Mouse (Mus musculus): Measurements from ENCODE around the gene Ppp2ca.
"Not testable (repeated sequence)": the region's sequence is repeated elsewhere in the genome, so short reads cannot be mapped to it uniquely, and the experiment has no call there.

Gene Ppp2ca

GRCm38 (mm10) chr11:52094568-52094967, 3.9 kb upstream of the Ppp2ca start:
- DNase-seq (ENCODE audit: low read depth) = no peak

GRCm38 (mm10) chr11:52097016-52097415, 1.5 kb upstream of the Ppp2ca start:
- peak; percentile 77 for DNase-seq (ENCODE audit: low read depth)

DNA sequence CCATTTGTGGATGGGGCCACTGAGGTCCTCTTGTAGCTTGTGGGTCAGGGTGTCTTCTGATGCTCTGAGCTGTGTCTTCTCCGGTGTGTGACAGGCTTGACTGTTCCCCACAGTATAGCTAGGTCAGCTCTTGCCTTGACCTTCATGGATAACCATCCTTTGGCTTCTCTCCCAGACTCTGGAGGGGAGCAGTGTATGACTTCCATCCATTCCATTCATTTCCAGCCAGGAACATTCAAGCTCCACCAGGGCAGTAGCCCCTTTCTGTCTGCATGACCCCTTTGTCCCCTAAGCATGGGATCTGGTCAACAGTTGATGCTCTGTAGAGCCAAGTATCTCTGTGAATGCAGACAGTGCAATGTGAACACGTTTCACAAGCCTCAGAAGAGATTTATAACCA, 885 bp upstream of the Ppp2ca start:
- no peak for DNase-seq (ENCODE audit: low read depth)

GRCm38 (mm10) chr11:52099031-52099761, 715 bp downstream of the Ppp2ca start:
- peak; percentile 51 for DNase-seq (ENCODE audit: low read depth)

- peak; percentile 83 for DNase-seq (ENCODE audit: low read depth)
Measured at GRCm38 (mm10) chr11:52099771-52100219, 1.3 kb downstream of the Ppp2ca start.

GRCm38 (mm10) chr11:52102977-52103376, 4.5 kb downstream of the Ppp2ca start:
- no peak for DNase-seq (ENCODE audit: low read depth)

DNA sequence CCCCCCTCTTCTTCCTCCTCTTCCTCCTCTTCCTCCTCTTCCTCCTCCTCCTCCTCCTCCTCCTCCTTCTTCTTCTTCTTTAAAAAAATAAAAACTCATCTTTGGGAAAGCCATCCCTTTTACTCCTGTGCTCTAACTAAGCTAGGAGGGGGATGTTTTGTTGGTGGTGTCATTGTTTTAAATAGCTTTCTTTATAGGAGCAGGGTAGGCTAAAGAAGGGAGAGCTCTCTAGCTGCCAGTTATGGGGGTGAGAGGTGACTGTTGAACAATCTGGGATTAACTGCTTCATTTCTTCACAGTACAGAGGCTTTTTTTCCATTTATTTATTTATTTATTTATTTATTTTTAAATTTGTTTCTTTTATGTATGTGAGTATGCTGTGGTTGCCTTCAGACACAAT, 7.0 kb downstream of the Ppp2ca start:
- DNase-seq (ENCODE audit: low read depth) = no peak

DNA sequence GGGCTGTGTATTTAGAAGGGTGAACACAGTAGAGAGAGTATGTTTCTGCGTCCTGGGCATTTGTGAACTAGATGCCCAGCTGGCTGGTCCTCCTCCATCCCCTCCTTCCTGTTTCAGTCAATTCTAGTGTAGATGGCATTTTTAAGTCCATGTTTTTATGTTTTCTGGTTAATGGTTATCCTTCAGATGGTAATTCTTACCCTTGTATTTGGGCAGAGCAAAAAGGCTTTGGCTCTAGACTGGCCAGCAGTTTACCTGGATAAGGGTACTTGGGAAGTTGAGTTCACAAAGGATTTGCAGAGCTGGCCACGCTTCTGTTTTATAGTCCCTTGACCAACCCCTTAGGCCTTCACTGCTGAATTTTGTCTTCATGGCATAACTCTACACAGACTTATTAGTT, 7.6 kb downstream of the Ppp2ca start:
- no peak for DNase-seq (ENCODE audit: low read depth)

- no peak for DNase-seq (ENCODE audit: low read depth)
Measured at GRCm38 (mm10) chr11:52106438-52106837, 8.0 kb downstream of the Ppp2ca start.

DNA sequence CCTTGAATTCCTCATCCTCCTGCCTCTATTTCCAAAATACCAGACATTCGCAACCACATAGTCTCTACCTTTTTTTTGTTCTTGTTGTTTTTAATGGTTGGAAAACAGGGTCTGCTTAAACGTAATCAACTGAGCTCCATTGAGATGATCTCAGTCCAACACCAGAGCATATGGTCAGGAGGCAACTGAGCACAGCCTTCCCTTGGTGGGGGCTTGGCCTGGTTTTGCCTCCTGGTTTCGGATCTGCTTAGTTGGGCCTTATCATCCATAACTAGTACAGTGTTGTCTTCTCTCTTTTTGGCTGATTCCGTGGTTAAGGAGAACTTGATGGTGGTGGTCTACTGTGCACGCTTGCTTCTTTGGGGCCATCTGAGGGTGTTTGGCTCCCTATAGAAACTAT, 10.3 kb downstream of the Ppp2ca start:
- no peak for DNase-seq (ENCODE audit: low read depth)

GRCm38 (mm10) chr11:52109421-52109820, 10.9 kb downstream of the Ppp2ca start:
- DNase-seq (ENCODE audit: low read depth) = no peak

GRCm38 (mm10) chr11:52115479-52115878, 17.0 kb downstream of the Ppp2ca start:
- no peak for DNase-seq (ENCODE audit: low read depth)

DNA sequence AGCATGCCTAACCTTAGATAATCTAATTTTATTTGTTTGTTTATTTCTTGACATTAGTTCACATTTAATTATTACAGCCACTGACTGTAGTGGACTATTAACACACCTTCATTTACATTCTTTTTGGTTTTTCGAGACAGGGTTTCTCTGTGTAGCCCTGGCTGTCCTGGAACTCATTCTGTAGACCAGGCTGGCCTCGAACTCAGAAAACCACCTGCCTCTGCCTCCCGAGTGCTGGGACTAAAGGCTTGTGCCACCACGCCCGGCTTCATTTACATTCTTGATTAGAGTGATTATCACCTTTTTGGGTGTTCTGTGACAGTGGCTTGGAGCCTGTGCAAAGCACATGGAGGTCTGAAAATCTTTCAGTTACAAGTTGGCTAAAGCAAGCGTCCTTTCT, 17.6 kb downstream of the Ppp2ca start:
- not testable (repeated sequence) for DNase-seq (ENCODE audit: low read depth)

DNA sequence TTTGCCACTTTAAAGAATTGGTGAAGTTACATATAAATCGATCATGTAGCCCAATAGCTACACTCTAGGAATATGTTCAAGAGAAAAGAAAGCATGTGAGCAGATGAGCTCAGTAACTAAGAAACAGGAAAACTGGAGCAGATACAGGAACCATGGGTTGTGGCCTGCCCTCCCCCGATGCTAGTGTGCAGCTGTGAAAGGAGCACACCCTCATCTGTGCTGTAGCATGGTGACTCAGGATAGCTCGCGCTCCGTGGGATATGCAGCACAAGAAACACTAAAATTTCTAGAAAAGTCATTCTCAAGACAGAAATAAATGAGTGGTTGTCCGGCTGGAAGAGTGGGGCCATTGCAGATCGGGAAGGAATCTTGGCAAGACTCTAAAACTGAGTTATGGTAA, 18.7 kb downstream of the Ppp2ca start:
- no peak for DNase-seq (ENCODE audit: low read depth)

DNA sequence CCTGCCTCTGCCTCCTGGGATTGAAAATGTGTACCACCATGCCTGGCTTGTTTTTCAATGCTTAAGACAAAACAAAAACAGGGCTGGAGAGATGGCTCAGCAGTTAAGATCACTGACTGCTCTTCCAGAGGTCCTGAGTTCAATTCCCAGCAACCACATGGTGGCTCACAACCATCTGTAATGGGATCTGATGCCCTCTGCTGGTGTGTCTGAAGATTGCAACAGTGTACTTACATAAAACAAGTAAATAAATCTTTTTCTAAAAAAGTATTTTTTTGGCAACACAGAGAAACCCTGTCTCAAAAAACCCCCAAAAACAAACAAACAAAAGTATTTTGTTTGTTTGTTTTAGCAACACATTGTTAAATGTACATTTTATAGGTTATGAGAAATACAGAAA, 21.9 kb downstream of the Ppp2ca start:
- DNase-seq (ENCODE audit: low read depth) = not testable (repeated sequence)

- no peak for DNase-seq (ENCODE audit: low read depth)
Measured at GRCm38 (mm10) chr11:52122045-52122444, 23.6 kb downstream of the Ppp2ca start.

GRCm38 (mm10) chr11:52124468-52124867, 26.0 kb downstream of the Ppp2ca start:
- no peak for DNase-seq (ENCODE audit: low read depth)

DNA sequence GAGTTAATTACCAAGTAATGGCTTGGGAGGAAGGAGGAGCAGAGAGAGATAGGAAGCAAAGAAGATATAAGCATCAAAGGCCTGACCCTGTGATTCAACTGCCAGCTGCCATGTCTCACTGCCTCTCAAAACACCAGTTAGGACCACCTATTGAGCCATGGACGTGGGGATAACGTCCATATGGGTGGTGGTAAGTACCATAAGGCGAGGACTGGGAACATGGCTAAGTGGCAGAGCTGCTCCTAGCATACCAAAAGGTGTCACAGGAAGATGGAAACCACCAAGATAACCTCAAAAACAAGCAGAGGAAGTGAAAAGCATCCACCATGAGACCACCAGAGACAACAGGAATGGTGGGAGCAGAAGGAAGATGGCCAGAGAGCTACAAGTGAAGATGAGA, 28.7 kb downstream of the Ppp2ca start:
- DNase-seq (ENCODE audit: low read depth) = no peak

GRCm38 (mm10) chr11:52127760-52128159, 29.3 kb downstream of the Ppp2ca start:
- DNase-seq (ENCODE audit: low read depth) = no peak

DNA sequence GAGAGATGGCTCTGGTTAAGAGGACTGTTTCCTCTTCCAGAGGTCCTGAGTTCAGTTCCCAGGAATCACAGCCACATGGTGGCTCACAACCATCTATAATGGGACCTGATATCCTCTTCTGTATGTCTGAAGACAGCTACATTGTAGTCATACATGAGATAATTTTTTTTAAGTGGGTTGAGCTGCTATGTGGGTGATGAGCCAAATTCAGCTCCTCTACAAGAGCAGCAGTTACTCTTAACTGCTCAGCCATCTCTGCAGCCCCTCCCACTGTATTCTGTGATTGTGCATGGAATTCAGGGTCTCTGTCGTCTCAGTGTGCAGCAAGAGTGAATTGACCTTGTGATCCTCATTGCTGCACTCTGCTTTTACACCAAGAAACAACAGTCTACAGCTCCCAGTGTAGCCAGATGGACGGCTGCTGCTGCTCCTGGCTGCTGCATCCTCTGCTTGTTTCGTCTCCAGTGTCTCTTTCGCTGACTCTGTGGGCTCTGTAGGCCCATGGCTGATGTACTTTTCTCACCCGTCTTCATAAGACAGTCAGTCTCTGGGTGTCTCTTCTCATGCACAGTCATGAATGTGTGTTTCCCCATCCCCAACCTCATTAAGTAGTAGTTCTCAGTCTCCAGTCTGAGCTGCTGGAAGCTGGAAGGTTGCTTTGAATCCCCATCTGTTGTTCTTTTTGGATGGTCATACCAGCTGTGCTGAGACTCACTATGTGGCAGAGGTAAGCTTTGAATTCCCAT, 30.0 kb downstream of the Ppp2ca start:
- no peak for DNase-seq (ENCODE audit: low read depth)

GRCm38 (mm10) chr11:52129171-52129570, 30.7 kb downstream of the Ppp2ca start:
- no peak for DNase-seq (ENCODE audit: low read depth)

DNA sequence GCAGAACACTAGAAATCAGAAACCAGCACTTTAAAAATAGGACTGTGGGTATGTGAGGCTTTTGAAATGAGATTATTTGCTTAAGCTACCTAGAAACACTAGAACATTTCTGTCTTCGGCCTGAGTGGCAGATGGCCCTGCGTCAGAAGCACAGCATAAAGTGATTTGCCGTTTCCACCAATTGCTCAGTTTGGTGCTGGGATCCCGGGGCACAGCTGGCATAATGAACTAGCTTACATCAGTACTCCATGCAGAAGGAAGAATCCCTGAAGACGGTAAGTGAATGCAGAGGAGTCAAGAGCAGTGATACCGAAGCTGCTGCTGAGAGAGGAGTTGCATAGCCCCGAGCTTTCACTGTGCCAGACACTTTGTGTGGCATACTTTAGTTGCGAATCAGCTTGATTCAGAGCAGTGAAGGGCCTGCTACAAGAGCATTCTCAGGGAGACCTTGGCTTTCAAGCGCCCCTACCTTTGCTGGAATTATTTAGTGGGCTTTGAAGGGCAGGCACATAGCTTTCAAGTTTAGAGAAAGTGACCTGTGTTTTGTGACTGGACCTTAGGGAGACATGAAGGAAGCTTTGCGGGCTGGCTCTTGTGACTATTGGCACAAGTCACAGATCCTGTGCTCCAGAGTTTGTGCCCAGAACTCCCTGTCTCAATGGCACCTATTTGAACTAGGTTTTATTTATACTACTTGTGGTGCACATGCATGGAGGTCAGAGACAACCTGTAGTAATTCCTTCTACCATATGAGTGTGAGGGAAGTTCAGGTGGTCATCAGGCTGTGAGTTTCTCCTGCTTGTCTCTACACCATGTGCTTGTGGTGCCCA, 31.4 kb downstream of the Ppp2ca start:
- DNase-seq (ENCODE audit: low read depth) = no peak

Measured in 416B (cell line).